Mouse (Mus musculus) hindbrain, embryonic 13.5 days (tissue): Measurements from ENCODE around the gene Otx1. TPM values are rescaled to one million over a fixed set of nuclear protein-coding genes. Genes with fewer than 3 reads are reported as not detected.

Experiments
- ATAC-seq: fragments of 200-750 bp; cut with Nextera tagmentation; 2 replicates; pipeline ENCODE4 v1.8.0; 2017; ENCODE audit warnings: moderate TSS enrichment; ENCODE audit not compliant: low FRiP score
- H3K27ac ChIP-seq: fragments of 300-500 bp; sonication (generic); 2 replicates; pipeline ENCODE4 v1.5.1; 2015; ENCODE audit warnings: inconsistent platforms, mild to moderate bottlenecking, moderate library complexity
- H3K27me3 ChIP-seq: fragments of 300-500 bp; sonication (generic); 2 replicates; pipeline ENCODE4 v1.6.1; 2015; ENCODE audit warnings: mild to moderate bottlenecking, inconsistent platforms
- H3K36me3 ChIP-seq: fragments of 300-500 bp; sonication (generic); 2 replicates; pipeline ENCODE4 v1.6.1; 2015; ENCODE audit warnings: mild to moderate bottlenecking, inconsistent platforms
- H3K4me1 ChIP-seq: fragments of 300-500 bp; sonication (generic); replicated peaks from 2 replicates; pipeline ENCODE4 v1.6.1; 2015; ENCODE audit warnings: inconsistent platforms
- H3K4me2 ChIP-seq: fragments of 300-500 bp; sonication (generic); 2 replicates; pipeline ENCODE4 v1.6.1; 2015; ENCODE audit warnings: inconsistent platforms, mild to moderate bottlenecking, moderate library complexity
- H3K4me3 ChIP-seq: fragments of 300-500 bp; sonication (generic); 2 replicates; pipeline ENCODE4 v1.5.1; 2015; ENCODE audit warnings: mild to moderate bottlenecking, inconsistent platforms
- H3K9ac ChIP-seq: fragments of 300-500 bp; sonication (generic); 2 replicates; pipeline ENCODE4 v1.6.1; 2015; ENCODE audit warnings: mild to moderate bottlenecking, inconsistent platforms
- H3K9me3 ChIP-seq: fragments of 300-500 bp; sonication (generic); 2 replicates; pipeline ENCODE4 v1.6.1; 2016; ENCODE audit warnings: inconsistent platforms
- WGBS: fragments of 180-500 bp; shearing (Covaris S2); methylation state at CpG from one replicate; pipeline ENCODE4 v1.1.7; 2015; 5-methylcytosine and 5-hydroxymethylcytosine counted together
- polyA plus RNA-seq: library from polyadenylated mRNA; unstranded; fragments of >200 nt; fragmentation: Nextera tagmentation; extraction: Ambion mirVana; gene quantifications from 2 replicates; pipeline ENCODE4 v1.2.1, GENCODE M21; 2015

Otx1 gene
- polyA plus RNA-seq, result 1.6 and 2.1 TPM in 2 replicates

GRCm38 (mm10) chr11:22002783-22003340 lies at the start of gene Otx1:
Gene Otx1, minus strand, starts transcription at chr11:22002897.
- peaks cover 98% of the 10 kb centered on the region for H3K27me3 ChIP-seq
- H3K27ac ChIP-seq, result peak within 1 kb of the TSS; percentile 30; the same call in 1 of the 2 replicates
- WGBS, result under 1% methylated on average over 34 of the region's 34 CpGs

DNA sequence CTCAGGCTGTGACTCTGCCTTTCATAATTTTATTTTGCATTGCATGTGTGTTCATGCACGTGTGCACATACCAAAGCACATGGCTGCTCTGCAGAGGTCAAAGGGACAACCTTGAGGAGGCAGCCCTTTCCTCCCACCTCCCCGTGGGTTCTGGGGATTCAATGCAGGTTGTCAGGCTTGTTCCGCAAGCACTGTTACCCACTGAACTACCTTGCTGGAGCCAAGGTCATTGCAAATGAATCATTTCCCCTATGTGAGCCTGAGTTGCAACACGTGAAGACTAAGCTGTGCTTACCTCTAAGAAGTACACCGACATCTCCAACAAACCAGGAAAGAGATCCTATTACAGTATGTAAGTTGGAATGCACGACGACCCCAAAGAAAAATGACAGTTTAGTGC lies 48.2 kb upstream of the Otx1 start:
- Histone ChIP-seq H3K4me3 (no peak overlapping the region), H3K9ac (no peak overlapping the region), H3K27ac (no peak overlapping the region), H3K4me1 (no peaks in the 10 kb centered on the region), H3K27me3 (no peaks in the 10 kb centered on the region), H3K9me3 (no peaks in the 10 kb centered on the region), H3K4me2 (no peak overlapping the region), H3K36me3 (peaks cover 12% of the 10 kb centered on the region)
- 90% methylated on average over 7 of the region's 7 CpGs for WGBS
- ATAC-seq, result no peak

More at GRCm38 (mm10) chr11:22002783-22003340, at the start of gene Otx1:
- Histone ChIP-seq H3K9ac (0 out of 2 replicates have a peak within 1 kb of the TSS, but pooled peaks have one; percentile 24), H3K4me1 (peaks cover 32% of the 10 kb centered on the region), H3K4me3 (peak within 1 kb of the TSS; percentile 40), H3K4me2 (peak within 1 kb of the TSS; percentile 59), H3K36me3 (no peaks in the 10 kb centered on the region), H3K9me3 (no peaks in the 10 kb centered on the region)
- no peak for ATAC-seq

DNA sequence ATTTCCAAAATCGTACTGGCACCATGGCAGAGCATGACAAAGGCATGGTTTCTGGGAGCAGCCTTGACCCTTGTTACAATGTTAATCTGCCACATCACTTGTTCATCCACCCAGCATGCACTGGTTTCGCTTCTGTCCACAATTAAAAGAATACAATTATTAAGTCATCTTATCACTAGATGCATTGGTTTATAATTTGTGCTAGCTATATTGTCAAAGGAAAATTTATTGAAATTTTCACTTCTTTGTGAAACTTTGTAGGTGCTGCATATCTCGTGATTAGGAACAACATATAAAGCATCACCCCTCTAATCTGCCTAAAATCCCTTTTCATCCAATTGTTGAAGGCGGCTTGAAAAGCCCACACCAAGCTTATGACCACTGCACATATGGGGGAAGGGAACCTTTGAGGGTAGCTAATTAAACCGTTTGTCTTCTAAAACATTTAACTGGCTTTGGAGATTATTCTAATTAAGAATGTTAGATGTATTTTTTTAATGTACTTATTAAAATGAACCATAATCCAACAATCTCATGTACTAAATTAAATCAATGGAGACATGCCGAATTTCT lies 37.2 kb upstream of the Otx1 start:
- Histone ChIP-seq H3K4me3 (no peak overlapping the region), H3K9ac (no peak overlapping the region), H3K9me3 (no peaks in the 10 kb centered on the region), H3K36me3 (no peaks in the 10 kb centered on the region), H3K27me3 (no peaks in the 10 kb centered on the region), H3K4me2 (no peak overlapping the region), H3K4me1 (peaks cover 2% of the 10 kb centered on the region; the same call in 1 of the 2 replicates), H3K27ac (no peak overlapping the region)
- WGBS, result 74% methylated on average over 6 of the region's 6 CpGs
- no peak for ATAC-seq

DNA sequence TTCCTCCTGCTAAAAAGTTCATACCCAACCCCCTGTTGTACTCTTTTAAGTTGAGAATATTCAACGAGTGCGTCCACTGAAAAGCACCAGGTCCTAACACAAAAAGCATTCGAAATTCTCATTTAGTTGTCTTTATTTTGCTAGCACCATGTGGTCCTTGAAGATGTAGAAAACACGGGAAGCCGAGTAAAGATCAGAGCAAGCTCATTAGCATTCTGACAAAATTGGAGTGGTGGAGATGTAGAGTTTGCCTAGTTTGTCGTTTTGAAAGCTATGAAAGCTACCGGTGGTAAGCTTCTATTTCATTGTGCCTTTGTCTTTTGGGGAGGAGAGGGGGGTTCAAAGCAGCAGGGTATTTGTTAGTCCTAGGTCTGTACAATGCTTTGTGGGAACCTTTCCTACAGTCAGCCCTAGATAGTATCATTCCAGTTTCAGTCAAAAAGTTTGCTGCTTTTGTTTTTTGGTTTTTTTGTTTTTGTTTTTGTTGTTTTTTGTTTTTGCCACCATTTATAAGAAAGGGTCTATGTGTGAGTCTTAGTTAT lies 31.9 kb upstream of the Otx1 start:
- no peaks in the 10 kb centered on the region for H3K27me3 ChIP-seq
- no peak overlapping the region for H3K9ac ChIP-seq
- H3K36me3 ChIP-seq, result no peaks in the 10 kb centered on the region
- no peak overlapping the region for H3K4me3 ChIP-seq
- ATAC-seq, result no peak
- no peaks in the 10 kb centered on the region for H3K4me1 ChIP-seq
- 14% methylated on average over 7 of the region's 7 CpGs for WGBS
- H3K4me2 ChIP-seq, result no peak overlapping the region
- H3K27ac ChIP-seq, result no peak overlapping the region
- no peaks in the 10 kb centered on the region for H3K9me3 ChIP-seq

GRCm38 (mm10) chr11:22033582-22033981 lies 30.9 kb upstream of the Otx1 start:
- Histone ChIP-seq H3K4me3 (no peak overlapping the region), H3K36me3 (no peaks in the 10 kb centered on the region), H3K4me1 (no peaks in the 10 kb centered on the region), H3K27me3 (no peaks in the 10 kb centered on the region), H3K4me2 (no peak overlapping the region), H3K9me3 (no peaks in the 10 kb centered on the region), H3K27ac (no peak overlapping the region), H3K9ac (no peak overlapping the region)
- WGBS, result 100% methylated on average over 3 of the region's 3 CpGs
- no peak for ATAC-seq

GRCm38 (mm10) chr11:22020602-22021001 lies 17.9 kb upstream of the Otx1 start:
- ATAC-seq, result no peak
- no peak overlapping the region for H3K9ac ChIP-seq
- no peak overlapping the region for H3K4me2 ChIP-seq
- no peak overlapping the region for H3K27ac ChIP-seq
- H3K36me3 ChIP-seq, result peaks cover 19% of the 10 kb centered on the region; the same call in 1 of the 2 replicates
- H3K9me3 ChIP-seq, result no peaks in the 10 kb centered on the region
- no peak overlapping the region for H3K4me3 ChIP-seq
- WGBS, result 95% methylated on average over 2 of the region's 2 CpGs
- H3K4me1 ChIP-seq, result peaks cover 2% of the 10 kb centered on the region; the same call in 1 of the 2 replicates
- peaks cover 7% of the 10 kb centered on the region; the same call in 1 of the 2 replicates for H3K27me3 ChIP-seq

- Histone ChIP-seq H3K36me3 (peaks cover 15% of the 10 kb centered on the region; the same call in 1 of the 2 replicates), H3K27ac (no peak overlapping the region), H3K4me1 (peaks cover 2% of the 10 kb centered on the region; the same call in 1 of the 2 replicates), H3K4me3 (no peak overlapping the region), H3K9ac (no peak overlapping the region), H3K9me3 (no peaks in the 10 kb centered on the region), H3K27me3 (peaks cover 26% of the 10 kb centered on the region), H3K4me2 (no peak overlapping the region)
- peak; percentile 80 for ATAC-seq
- 28% methylated on average over 8 of the region's 8 CpGs for WGBS
These were observed 14.7 kb upstream of the Otx1 start for GRCm38 (mm10) chr11:22017444-22017843.

GRCm38 (mm10) chr11:22016341-22016740 lies 13.6 kb upstream of the Otx1 start:
- Histone ChIP-seq H3K36me3 (peaks cover 8% of the 10 kb centered on the region; the same call in 1 of the 2 replicates), H3K27me3 (peaks cover 28% of the 10 kb centered on the region), H3K27ac (no peak overlapping the region), H3K9ac (no peak overlapping the region), H3K4me1 (peaks cover 2% of the 10 kb centered on the region; the same call in 1 of the 2 replicates), H3K4me2 (no peak overlapping the region), H3K4me3 (no peak overlapping the region), H3K9me3 (no peaks in the 10 kb centered on the region)
- no peak for ATAC-seq
- 53% methylated on average over 3 of the region's 3 CpGs for WGBS

- 17% methylated on average over 2 of the region's 2 CpGs for WGBS
- no peaks in the 10 kb centered on the region for H3K9me3 ChIP-seq
- peaks cover 76% of the 10 kb centered on the region for H3K27me3 ChIP-seq
- H3K4me2 ChIP-seq, result peak overlapping the region; percentile 30; the same call in 1 of the 2 replicates
- no peak overlapping the region for H3K4me3 ChIP-seq
- H3K27ac ChIP-seq, result no peak overlapping the region
- no peak overlapping the region for H3K9ac ChIP-seq
- ATAC-seq, result no peak
- peaks cover 18% of the 10 kb centered on the region for H3K4me1 ChIP-seq
- no peaks in the 10 kb centered on the region for H3K36me3 ChIP-seq
These were observed 6.1 kb upstream of the Otx1 start for GRCm38 (mm10) chr11:22008817-22009216.

DNA sequence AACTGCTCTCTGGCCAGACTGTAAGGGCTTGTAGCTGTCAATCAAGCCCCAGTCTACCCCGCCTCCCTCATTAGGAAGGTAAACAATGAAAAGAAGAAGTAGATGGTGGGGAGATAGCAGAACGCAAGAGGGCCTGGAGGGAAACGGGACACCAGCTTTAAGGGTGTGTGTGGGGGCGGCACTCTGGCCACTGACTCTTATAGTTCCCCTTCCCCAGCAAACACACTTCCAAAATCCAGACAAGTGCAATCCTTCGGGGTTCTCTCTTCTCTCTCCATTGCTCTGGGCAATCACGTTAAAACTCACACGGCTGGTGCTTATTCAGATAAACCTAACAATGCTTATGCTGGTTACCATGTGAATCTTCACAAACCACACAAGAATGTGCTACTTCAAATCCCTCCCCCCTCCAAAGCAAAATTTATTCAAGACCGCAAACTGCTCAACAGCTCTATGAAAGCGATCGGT lies 5.5 kb upstream of the Otx1 start:
- Histone ChIP-seq H3K27ac (0 out of 2 replicates have a peak overlapping the region, but pooled peaks have one; percentile 55), H3K9ac (no peak overlapping the region), H3K27me3 (peaks cover 80% of the 10 kb centered on the region), H3K36me3 (no peaks in the 10 kb centered on the region), H3K9me3 (no peaks in the 10 kb centered on the region), H3K4me2 (peak overlapping the region; percentile 30), H3K4me3 (no peak overlapping the region; the same call in 1 of the 2 replicates), H3K4me1 (peaks cover 18% of the 10 kb centered on the region)
- 3% methylated on average over 10 of the region's 10 CpGs for WGBS
- ATAC-seq, result peak; percentile 52; the same call in 1 of the 2 replicates

DNA sequence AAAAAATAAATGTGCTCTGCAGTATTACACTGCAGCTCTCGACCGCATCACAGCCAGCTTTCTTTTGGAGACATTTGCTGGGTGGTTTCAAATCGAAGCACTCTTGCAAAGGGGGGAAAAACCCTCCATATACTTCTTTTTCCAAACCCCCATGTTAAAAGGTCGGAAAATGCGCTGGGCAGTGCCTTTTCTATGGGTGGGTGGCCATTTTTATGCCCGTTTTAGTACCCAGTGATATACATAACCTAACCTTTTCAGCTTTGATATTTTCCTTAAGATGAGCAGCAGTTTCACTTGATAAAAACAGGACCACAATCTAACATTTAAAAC lies 5.0 kb upstream of the Otx1 start:
- Histone ChIP-seq H3K9ac (no peak overlapping the region), H3K27me3 (peaks cover 81% of the 10 kb centered on the region), H3K4me2 (peak overlapping the region; percentile 30), H3K9me3 (no peaks in the 10 kb centered on the region), H3K27ac (no peak overlapping the region), H3K4me3 (no peak overlapping the region), H3K4me1 (peaks cover 18% of the 10 kb centered on the region), H3K36me3 (no peaks in the 10 kb centered on the region)
- ATAC-seq, result no peak
- 5% methylated on average over 6 of the region's 6 CpGs for WGBS

DNA sequence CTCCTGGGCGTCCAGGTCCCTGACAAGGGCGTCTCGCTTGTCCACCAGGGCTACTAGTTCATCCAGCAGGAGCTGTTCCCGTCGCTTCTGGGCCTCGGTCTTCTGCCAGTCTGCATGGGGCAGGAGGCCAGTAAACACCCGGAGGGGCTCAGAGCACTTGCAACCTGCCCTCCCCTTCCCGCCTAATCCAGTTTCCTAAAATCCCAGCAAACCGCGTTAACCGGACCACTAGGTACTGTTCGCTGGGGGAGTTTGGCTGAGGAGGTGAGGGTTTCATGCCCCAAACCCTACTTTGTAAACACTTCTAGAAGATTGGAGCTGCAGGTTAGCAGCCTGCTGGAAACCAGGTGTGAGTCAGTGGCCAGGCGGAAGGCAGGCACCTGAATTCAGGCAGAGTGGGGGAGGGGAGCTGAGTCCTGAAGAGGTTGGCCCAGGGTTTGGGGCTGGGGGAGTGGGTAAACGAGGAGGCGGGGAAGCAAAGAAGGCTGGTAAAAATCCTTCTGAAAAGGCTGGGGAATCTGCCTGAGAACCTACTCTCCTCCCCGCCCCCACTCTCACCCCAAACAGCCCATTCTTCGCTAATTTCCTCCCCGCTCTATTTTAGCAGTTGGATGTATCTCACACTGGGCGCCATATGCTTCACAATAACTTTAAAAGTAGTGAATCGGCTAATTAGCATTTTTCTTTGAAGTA lies 4.5 kb upstream of the Otx1 start:
- Histone ChIP-seq H3K4me3 (no peak overlapping the region), H3K27ac (0 out of 2 replicates have a peak overlapping the region, but pooled peaks have one; percentile 30), H3K27me3 (peaks cover 83% of the 10 kb centered on the region), H3K9ac (no peak overlapping the region), H3K4me2 (peak overlapping the region; percentile 30), H3K36me3 (no peaks in the 10 kb centered on the region), H3K4me1 (peaks cover 20% of the 10 kb centered on the region), H3K9me3 (no peaks in the 10 kb centered on the region)
- no peak for ATAC-seq
- 6% methylated on average over 20 of the region's 20 CpGs for WGBS
